Mouse (Mus musculus): ENCODE measurements around the gene Twf1. TPM values are rescaled to one million over a fixed set of nuclear protein-coding genes. Genes with fewer than 3 reads are reported as not detected.

Twf1 gene
- total and polyA plus RNA-seq, 3 experiments: 10.4 to 37.0 (median 30.1) TPM

DNA sequence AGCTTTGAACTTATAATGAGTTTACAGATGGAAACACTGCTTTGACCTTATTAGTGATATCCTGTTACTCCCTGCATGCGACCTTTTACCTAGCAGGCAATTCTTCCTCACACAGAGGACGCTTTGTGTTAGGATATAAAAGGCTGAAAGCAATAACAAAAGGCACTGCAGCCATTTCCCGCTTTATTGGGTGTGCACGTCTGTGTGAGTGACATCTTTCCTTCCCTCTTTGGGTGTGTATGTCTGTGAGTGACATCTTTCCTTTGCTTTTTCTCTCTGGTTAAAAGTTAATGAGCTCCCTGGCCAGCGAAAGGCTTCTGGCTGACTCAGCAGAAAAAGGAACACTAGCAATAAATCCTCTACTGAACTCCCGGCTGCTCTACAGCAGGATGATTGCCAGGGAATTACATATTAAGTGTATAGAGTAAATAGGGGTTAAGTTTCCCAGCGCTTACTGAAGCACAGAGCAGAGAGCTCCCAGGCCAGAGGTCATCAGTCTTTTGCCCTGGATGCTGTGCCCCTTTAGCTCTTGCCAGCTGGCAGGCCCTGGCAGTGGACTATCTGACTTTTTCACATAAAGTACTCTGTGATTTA lies 7.6 kb downstream of the Twf1 start:
- in situ Hi-C loops (cut with MboI; ENCODE audit: low pct_ligation_motif_present, low pct_unique_long_range_greater_than_20kb, low sequenced_read_pairs): no loop called here
- no peak overlapping the region for H3K4me2 ChIP-seq (ENCODE audit: insufficient read depth, low read depth, poor library complexity, severe bottlenecking)
- no peak overlapping the region for H3K27ac ChIP-seq (ENCODE audit: insufficient read depth, low read depth)
- no peak overlapping the region for H3K9ac ChIP-seq (ENCODE audit: insufficient read depth, low read depth)
- dilution Hi-C loops (cut with MboI; ENCODE audit: extremely low pct_ligation_motif_present, extremely low pct_unique_long_range_greater_than_20kb, low sequenced_read_pairs): no loop called here
- peaks cover 0 to 8% of the 10 kb centered on the region in 2 experiments; a peak in 2 of 4 replicates for H3K4me1 ChIP-seq (ENCODE audit: control insufficient read depth in 1 of 2, insufficient read depth in 2 of 2)
- no peak overlapping the region for H3K4me3 ChIP-seq (replicated peaks in 1 of 3; ENCODE audit: low read depth in 2 of 3, low read length in 2 of 3, poor library complexity in 1 of 3)
- no peaks in the 10 kb centered on the region for H3K9me3 ChIP-seq (replicated peaks; ENCODE audit: low read length)
- DNase-seq (ENCODE audit: extremely low read depth): no peak
- TF ChIP-seq HCFC1 (IDR thresholded peaks at IDR 0.05; ENCODE audit: low read depth, low read length) (no peak), MAFK (IDR thresholded peaks at IDR 0.05; ENCODE audit: insufficient replicate concordance, low read length) (peak; percentile 78)
- peaks cover 14% of the 10 kb centered on the region for H3K79me2 ChIP-seq (replicated peaks; ENCODE audit: control insufficient read depth, extremely low read depth, insufficient read depth, poor library complexity, severe bottlenecking)
- H3K27me3 ChIP-seq (replicated peaks): no peaks in the 10 kb centered on the region
- peaks cover 62 to 81% of the 10 kb centered on the region in 2 experiments for H3K36me3 ChIP-seq (replicated peaks in 1 of 2; ENCODE audit: control insufficient read depth in 1 of 2, insufficient read depth in 1 of 2, low read length in 1 of 2)

DNA sequence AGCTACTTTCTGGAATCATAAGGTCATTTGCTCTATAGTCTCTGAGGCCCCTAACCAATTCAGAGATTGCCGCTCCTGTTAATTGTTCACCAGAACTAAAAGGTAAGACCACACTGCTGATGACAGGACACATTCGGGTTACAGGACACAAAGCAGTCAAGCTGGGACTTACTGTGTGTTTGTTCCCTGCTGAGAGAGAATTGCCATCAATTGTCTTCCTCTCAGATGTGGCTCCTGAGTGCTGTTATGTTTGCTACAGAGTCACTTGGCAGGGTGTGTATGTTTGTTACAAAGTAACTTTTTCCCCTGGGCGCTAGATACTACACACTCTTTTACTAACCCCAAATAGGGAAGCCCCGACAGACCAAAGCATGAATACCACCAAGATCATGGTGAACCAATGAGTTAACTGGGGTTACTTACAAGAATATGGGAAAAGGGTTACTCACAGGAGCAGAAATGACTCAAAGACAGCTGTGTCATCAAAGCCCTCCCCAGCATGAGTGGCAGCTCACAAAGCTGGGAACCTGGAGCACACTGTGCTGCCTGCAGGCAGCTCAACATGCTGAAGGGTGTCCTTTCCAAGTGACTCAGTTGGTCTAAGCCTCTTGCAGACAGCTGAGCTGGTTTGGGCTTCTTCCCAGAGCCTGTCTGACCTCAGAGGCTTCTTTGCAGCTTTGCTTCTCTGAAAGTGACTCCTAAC lies 15.0 kb downstream of the Twf1 start:
- H3K27me3 ChIP-seq (replicated peaks): no peaks in the 10 kb centered on the region
- H3K9me3 ChIP-seq (replicated peaks; ENCODE audit: low read length): no peaks in the 10 kb centered on the region
- TF ChIP-seq RCOR1 (conservative IDR thresholded peaks at IDR 0.05; ENCODE audit: low read depth, low read length) (no peak), NELFE (IDR thresholded peaks at IDR 0.05; ENCODE audit: low read depth, low read length) (no peak), RAD21 (IDR thresholded peaks at IDR 0.05; ENCODE audit: low read depth, low read length) (no peak), POLR2A (IDR thresholded peaks at IDR 0.05; ENCODE audit: low read depth, low read length) (no peak), MAZ (IDR thresholded peaks at IDR 0.05; ENCODE audit: low read depth, low read length) (no peak), JUND (conservative IDR thresholded peaks at IDR 0.05; ENCODE audit: low read depth, low read length) (no peak)
- in situ Hi-C loops (cut with MboI; ENCODE audit: low pct_ligation_motif_present, low pct_unique_long_range_greater_than_20kb, low sequenced_read_pairs) (no loop called here), dilution Hi-C loops (cut with MboI; ENCODE audit: extremely low pct_ligation_motif_present, extremely low pct_unique_long_range_greater_than_20kb, low sequenced_read_pairs) (no loop called here)
- H3K4me1 ChIP-seq (ENCODE audit: control insufficient read depth in 1 of 2, insufficient read depth in 2 of 2): no peaks in the 10 kb centered on the region
- peaks cover 9 to 16% of the 10 kb centered on the region in 2 experiments for H3K36me3 ChIP-seq (replicated peaks in 1 of 2; ENCODE audit: control insufficient read depth in 1 of 2, insufficient read depth in 1 of 2, low read length in 1 of 2)
- H3K9ac ChIP-seq (ENCODE audit: insufficient read depth, low read depth): no peak overlapping the region
- H3K4me2 ChIP-seq (ENCODE audit: insufficient read depth, low read depth, poor library complexity, severe bottlenecking): no peak overlapping the region
- H3K4me3 ChIP-seq (replicated peaks in 1 of 3; ENCODE audit: low read depth in 2 of 3, low read length in 2 of 3, poor library complexity in 1 of 3): no peak overlapping the region
- H3K27ac ChIP-seq (ENCODE audit: insufficient read depth, low read depth): no peak overlapping the region
- DNase-seq (ENCODE audit: extremely low read depth): no peak
- no peaks in the 10 kb centered on the region for H3K79me2 ChIP-seq (replicated peaks; ENCODE audit: control insufficient read depth, extremely low read depth, insufficient read depth, poor library complexity, severe bottlenecking)

DNA sequence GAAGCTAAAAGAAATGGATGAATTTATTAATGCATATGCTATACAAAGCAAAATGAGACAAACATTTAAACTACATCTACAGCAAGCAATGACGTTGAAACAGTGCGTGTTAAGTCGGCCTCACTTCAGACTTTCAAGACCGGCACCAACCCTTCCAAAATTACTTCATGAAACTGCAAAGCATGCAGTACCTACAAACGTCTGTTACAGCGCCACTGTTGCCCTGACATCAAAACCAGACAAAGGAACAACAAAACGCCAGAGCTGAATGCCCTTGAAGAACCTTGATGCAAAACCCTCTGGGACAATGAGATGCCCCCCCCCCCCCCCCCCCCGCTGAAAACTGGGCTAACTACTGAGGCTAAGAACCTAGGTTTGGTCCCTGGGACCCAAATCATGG lies 16.9 kb downstream of the Twf1 start:
- H3K27me3 ChIP-seq (replicated peaks): no peaks in the 10 kb centered on the region
- H3K9ac ChIP-seq (ENCODE audit: insufficient read depth, low read depth): no peak overlapping the region
- no peaks in the 10 kb centered on the region for H3K4me1 ChIP-seq (ENCODE audit: control insufficient read depth in 1 of 2, insufficient read depth in 2 of 2)
- H3K4me3 ChIP-seq (replicated peaks in 1 of 3; ENCODE audit: low read depth in 2 of 3, low read length in 2 of 3, poor library complexity in 1 of 3): no peak overlapping the region
- no peak overlapping the region for H3K27ac ChIP-seq (ENCODE audit: insufficient read depth, low read depth)
- H3K79me2 ChIP-seq (replicated peaks; ENCODE audit: control insufficient read depth, extremely low read depth, insufficient read depth, poor library complexity, severe bottlenecking): no peaks in the 10 kb centered on the region
- no peaks in the 10 kb centered on the region for H3K9me3 ChIP-seq (replicated peaks; ENCODE audit: low read length)
- DNase-seq (ENCODE audit: extremely low read depth): no peak
- TF ChIP-seq TCF12 (IDR thresholded peaks at IDR 0.05; ENCODE audit: low read depth, low read length) (no peak), CTCF (conservative IDR thresholded peaks at IDR 0.05 in 1 of 2, IDR thresholded peaks at IDR 0.05 in 1 of 2; ENCODE audit: low read depth in 2 of 2, low read length in 2 of 2) (peak in 1 of 2 experiments; percentile 19; a peak in 1 of 4 replicates)
- in situ Hi-C loops (cut with MboI; ENCODE audit: low pct_ligation_motif_present, low pct_unique_long_range_greater_than_20kb, low sequenced_read_pairs) (no loop called here), dilution Hi-C loops (cut with MboI; ENCODE audit: extremely low pct_ligation_motif_present, extremely low pct_unique_long_range_greater_than_20kb, low sequenced_read_pairs) (no loop called here)
- H3K4me2 ChIP-seq (ENCODE audit: insufficient read depth, low read depth, poor library complexity, severe bottlenecking): no peak overlapping the region
- peaks cover 2 to 21% of the 10 kb centered on the region in 2 experiments for H3K36me3 ChIP-seq (replicated peaks in 1 of 2; ENCODE audit: control insufficient read depth in 1 of 2, insufficient read depth in 1 of 2, low read length in 1 of 2)

All from CH12.LX (cell line).